Mouse (Mus musculus) gastrocnemius, adult 2 months (tissue): ENCODE measurements around the gene Slc4a8. TPM values are rescaled to one million over a fixed set of nuclear protein-coding genes. Genes with fewer than 3 reads are reported as not detected.

Source experiments
- DNase-seq: peaks from one replicate; pipeline ENCODE4 v3.0.0; 2022
- H3K27ac ChIP-seq: fragments of 200-600 bp; 2 replicates; pipeline ENCODE4 v1.8.1; 2022; ENCODE audit warnings: mild to moderate bottlenecking
- H3K4me3 ChIP-seq: fragments of 200-600 bp; 2 replicates; pipeline ENCODE4 v1.8.1; 2022; ENCODE audit warnings: mild to moderate bottlenecking, moderate library complexity
- CTCF ChIP-seq: fragments of 200-600 bp; IDR thresholded peaks from 2 replicates; pipeline ENCODE4 v1.8.1; 2022; ENCODE audit warnings: antibody characterized with exemption, mild to moderate bottlenecking, moderate library complexity
- intact Hi-C: fragments of 180-260 bp; cut with DNase I; formaldehyde crosslinking; loops from one replicate; pipeline ENCODE4 v1.15.1; 2025
- total RNA-seq, 2 experiments: library from RNA; stranded (reverse); gene quantifications; 2 replicates each; pipeline ENCODE4 v1.2.3; 2021

Gene Slc4a8
- total RNA-seq, 2 experiments from 2014 or later = 1.5 to 1.9 TPM

DNA sequence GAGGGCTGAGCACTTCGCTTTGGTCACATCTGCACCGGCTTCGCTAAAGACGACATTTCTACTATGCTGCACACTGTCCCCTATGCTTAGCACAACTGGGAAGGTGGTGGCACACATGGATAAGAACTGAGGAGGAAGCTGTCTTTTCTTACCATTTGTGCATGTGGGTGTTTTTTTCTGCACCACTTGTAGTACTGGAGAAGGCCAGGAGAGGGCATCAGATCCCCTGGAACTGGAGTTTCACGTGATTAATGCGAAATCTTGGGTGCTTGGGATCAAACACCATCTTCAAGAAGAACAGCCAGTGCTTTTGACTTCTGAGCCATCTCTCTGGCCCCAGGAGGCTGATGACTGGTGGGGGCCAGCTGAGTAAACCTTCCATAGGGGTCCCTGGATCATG is 69.1 kb downstream of the Slc4a8 start:
- TF ChIP-seq CTCF = peak; percentile 42
- intact Hi-C loops = no loop called here
- no peak overlapping the region for H3K4me3 ChIP-seq
- DNase-seq = no peak
- H3K27ac ChIP-seq = no peak overlapping the region

GRCm38 (mm10) chr15:100832144-100832543 is 70.6 kb downstream of the Slc4a8 start:
- intact Hi-C loops = no loop called here
- Histone ChIP-seq H3K4me3 (no peak overlapping the region), H3K27ac (no peak overlapping the region)
- no peak for TF ChIP-seq CTCF
- no peak for DNase-seq

GRCm38 (mm10) chr15:100832784-100833183 is 71.2 kb downstream of the Slc4a8 start:
- intact Hi-C loops = no loop called here
- Histone ChIP-seq H3K27ac (no peak overlapping the region), H3K4me3 (no peak overlapping the region)
- no peak for TF ChIP-seq CTCF
- no peak for DNase-seq

GRCm38 (mm10) chr15:100836729-100837128 is 75.2 kb downstream of the Slc4a8 start:
- intact Hi-C loops = no loop called here
- no peak for TF ChIP-seq CTCF
- no peak overlapping the region for H3K4me3 ChIP-seq
- no peak overlapping the region for H3K27ac ChIP-seq
- no peak for DNase-seq

GRCm38 (mm10) chr15:100838607-100839207 is 77.2 kb downstream of the Slc4a8 start:
- DNase-seq = peak; percentile 51
- no peak overlapping the region for H3K27ac ChIP-seq
- intact Hi-C loops = loop anchor here (1.0 kb wide), 1 partner anchor 82 kb away; no protein-coding TSS in a partner anchor
- H3K4me3 ChIP-seq = no peak overlapping the region
- TF ChIP-seq CTCF = peak; percentile 66

DNA sequence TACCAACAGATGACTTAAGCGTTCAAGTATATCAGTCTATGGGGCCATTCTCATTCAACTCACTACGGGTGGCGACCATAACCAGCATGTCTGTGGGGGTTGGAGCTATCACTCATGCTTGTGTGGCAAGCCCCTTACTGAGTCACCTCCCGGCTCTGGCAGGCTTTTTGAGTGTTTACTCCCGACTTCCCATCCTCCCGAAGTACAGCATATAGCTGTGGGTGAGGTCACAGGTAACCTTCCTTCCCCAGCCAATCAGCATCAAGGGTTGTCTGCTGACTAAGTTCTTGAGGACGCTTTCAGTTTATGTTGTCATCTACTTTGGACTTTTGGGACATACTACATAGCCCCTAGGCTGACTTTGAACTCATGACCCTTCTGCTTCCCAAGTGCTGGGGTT is 82.8 kb downstream of the Slc4a8 start:
- no peak for TF ChIP-seq CTCF
- Histone ChIP-seq H3K4me3 (no peak overlapping the region), H3K27ac (no peak overlapping the region)
- intact Hi-C loops = no loop called here
- DNase-seq = no peak

DNA sequence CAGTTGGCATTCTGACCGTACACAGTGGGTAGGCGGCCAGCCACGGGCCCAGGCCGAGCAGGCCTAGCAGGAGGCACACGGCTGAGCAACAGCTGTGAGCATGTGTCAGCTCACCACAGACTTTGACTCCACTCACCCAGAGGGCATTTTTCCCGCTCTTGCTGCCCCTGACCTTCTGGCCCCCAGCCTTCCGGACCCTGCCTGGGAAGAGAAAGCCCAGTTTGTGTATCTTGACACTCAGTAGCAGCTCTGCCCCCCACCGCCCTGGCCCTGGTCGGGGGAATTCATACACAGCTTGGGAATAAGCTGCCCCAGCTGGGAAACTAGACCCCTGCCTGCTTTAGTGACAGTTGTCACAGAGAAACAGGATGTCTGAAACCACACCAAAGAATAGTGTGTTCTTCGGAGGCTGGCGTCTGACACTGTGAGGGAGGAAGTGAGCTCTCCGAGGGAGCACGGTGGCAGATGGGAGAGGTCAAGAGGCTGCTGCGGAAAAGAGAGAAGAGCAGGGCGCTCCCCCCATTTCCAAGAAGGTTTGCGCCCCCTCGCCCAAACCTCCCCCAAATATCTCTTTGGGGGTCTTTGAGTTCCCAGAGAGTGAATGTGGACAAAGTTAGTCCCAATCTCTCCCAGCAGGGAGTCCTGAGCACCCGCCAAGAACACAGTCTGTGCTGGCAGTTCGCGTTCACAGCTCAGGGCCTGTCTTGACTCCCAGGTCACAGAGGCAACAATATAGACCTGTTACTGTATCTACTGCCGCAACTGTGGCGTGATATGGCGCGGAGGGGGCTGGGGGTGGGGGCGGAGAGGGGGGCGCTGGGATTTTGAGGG is 83.7 kb downstream of the Slc4a8 start:
- no peak overlapping the region for H3K27ac ChIP-seq
- H3K4me3 ChIP-seq = no peak overlapping the region
- DNase-seq = no peak
- no peak for TF ChIP-seq CTCF
- intact Hi-C loops = no loop called here

- TF ChIP-seq CTCF = peak; percentile 24
- no peak overlapping the region for H3K4me3 ChIP-seq
- no peak overlapping the region for H3K27ac ChIP-seq
- intact Hi-C loops = no loop called here
- DNase-seq = no peak
Measured at GRCm38 (mm10) chr15:100847193-100847592, 85.6 kb downstream of the Slc4a8 start.

- no peak for TF ChIP-seq CTCF
- Histone ChIP-seq H3K27ac (no peak overlapping the region), H3K4me3 (no peak overlapping the region)
- DNase-seq = no peak
- intact Hi-C loops = no loop called here
Measured at GRCm38 (mm10) chr15:100857586-100857985, 96.0 kb downstream of the Slc4a8 start.

DNA sequence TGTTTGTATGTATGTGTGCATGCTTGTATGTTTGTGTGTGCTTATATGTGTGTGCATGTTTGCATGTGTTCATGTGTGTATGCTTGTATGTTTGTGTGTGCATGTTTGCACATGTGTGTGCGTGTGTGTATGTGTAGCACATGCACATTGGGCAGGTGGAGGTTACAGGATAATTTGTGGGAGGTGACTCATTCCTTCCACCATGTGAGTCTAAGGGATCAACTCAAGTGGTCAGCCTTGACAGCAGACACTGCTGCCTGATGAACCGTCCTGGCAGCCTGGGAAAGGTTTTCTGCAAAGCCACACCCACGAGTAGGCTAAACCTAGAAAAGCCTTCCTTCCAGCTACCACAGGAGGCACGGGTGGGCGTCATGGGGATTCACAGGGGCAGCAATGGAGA is 99.3 kb downstream of the Slc4a8 start:
- intact Hi-C loops = no loop called here
- no peak for TF ChIP-seq CTCF

GRCm38 (mm10) chr15:100865556-100865955 is 104.0 kb downstream of the Slc4a8 start:
- intact Hi-C loops = no loop called here
- no peak overlapping the region for H3K27ac ChIP-seq
- no peak overlapping the region for H3K4me3 ChIP-seq
- no peak for DNase-seq
- no peak for TF ChIP-seq CTCF

More for the DNA sequence above, 99.3 kb downstream of the Slc4a8 start:
- no peak for DNase-seq
- no peak overlapping the region for H3K27ac ChIP-seq
- no peak overlapping the region for H3K4me3 ChIP-seq

- H3K27ac ChIP-seq = no peak within 1 kb of the TSS
- intact Hi-C loops = no loop called here
- no peak for TF ChIP-seq CTCF
- peak within 1 kb of the TSS; percentile 56 for H3K4me3 ChIP-seq
- no peak for DNase-seq
Measured at GRCm38 (mm10) chr15:100869558-100869957, 108.0 kb downstream of the Slc4a8 start, which contains the start of gene Scn8a. Gene Scn8a, plus strand, starts transcription at chr15:100869858.

GRCm38 (mm10) chr15:100870001-100870774 is 108.6 kb downstream of the Slc4a8 start:
- DNase-seq = peak; percentile 45
- TF ChIP-seq CTCF = peak; percentile 50
- peak overlapping the region; percentile 56 for H3K4me3 ChIP-seq
- no peak overlapping the region for H3K27ac ChIP-seq
- intact Hi-C loops = no loop called here
